Mouse (Mus musculus) brain, embryonic 14.5 days (tissue): ENCODE results near the gene Il3.
A peak's percentile ranks its signal among the peaks of the same experiment; 100 is the strongest.

ENCODE experiments used
- CTCF ChIP-seq: fragments of 200-500 bp; IDR thresholded peaks from 2 replicates; pipeline ENCODE4 v1.5.1; 2012; ENCODE audit warnings: inconsistent platforms, mild to moderate bottlenecking, moderate library complexity, borderline replicate concordance; ENCODE audit not compliant: insufficient read depth, insufficient read length; ENCODE audit errors: extremely low read depth
- POLR2A ChIP-seq: fragments of 200-500 bp; IDR thresholded peaks from 2 replicates; pipeline ENCODE4 v1.6.1; 2012; ENCODE audit warnings: mild to moderate bottlenecking, inconsistent platforms, borderline replicate concordance; ENCODE audit not compliant: poor library complexity, insufficient read depth, insufficient read length, severe bottlenecking; ENCODE audit errors: extremely low read depth

- no peak for TF ChIP-seq POLR2A
- TF ChIP-seq CTCF = peak; percentile 13; the same call in 1 of the 2 replicates
These were observed 3.6 kb downstream of the Il3 start for GRCm38 (mm10) chr11:54263405-54264031.
